Mouse (Mus musculus): ENCODE measurements at regions not wholly inside any gene's neighbourhood (a gene's known extent, or its start where the extent isn't known, plus 50 kb on each side); places are given as distances from the start of the nearest gene placed in this dataset.
"Not testable (repeated sequence)": the region's sequence is repeated elsewhere in the genome, so short reads cannot be mapped to it uniquely, and the experiment has no call there.

DNA sequence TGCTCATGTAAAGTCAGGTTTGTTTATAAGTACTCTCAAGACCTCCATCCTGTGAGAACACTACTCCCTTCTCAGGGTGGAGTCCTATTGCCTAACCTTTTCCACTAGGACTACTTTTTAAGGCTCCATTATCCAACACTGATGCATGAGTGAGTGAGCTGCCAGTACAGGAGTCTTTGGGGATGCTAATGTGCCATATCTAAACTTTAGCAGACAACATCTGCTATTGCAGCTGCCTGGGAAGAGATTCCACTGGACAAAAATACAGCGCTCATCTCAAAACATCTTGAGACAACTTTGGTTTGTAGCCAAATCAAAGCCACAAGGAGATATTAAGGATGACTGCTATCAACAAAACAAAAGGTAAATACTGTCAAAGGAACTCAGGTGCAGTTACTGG, 52.3 kb upstream of the Gm10985 start:
- no peak for DNase-seq (ENCODE audit: low spot score in 2 of 2)

DNA sequence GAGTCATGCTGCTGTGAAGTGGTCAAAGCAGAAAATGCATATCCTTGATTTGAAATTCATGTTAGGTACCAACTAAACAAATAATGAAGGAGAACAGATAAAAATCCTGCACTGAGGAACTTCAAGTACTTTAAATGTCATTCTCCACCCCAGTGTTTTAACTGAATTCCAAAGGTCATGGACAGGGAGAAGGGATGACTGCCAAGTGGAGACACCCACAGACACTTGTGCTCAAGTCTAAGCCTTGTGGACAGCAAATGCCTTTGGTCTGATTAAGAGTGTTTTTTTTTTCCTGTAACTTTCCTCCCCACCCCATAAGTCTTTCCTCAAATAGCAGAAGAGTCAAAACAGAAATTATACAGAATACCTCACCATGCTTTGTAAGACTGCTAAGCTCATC, 55.2 kb upstream of the Gm10985 start:
- DNase-seq (ENCODE audit: low spot score in 2 of 2) = no peak

DNA sequence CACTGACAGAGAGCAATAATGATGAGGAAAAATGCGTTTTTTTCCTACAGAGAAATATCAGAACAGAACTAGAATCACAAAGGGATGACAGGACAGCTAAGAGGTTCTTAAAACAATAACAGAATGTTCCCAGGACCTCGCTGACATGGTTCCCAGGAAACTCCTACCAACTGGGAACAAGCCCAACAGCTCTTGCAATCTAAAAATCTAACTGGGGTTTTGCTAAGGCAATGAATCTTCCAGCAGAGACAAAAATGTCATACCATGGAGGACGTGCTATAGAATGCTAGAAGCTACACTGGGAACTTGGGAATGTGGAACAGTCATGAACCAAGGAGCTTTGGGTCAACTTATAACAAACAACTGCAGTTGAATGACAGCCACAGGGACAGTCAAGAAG, 59.7 kb upstream of the Gm10985 start:
- no peak for DNase-seq (ENCODE audit: low spot score in 2 of 2)

DNA sequence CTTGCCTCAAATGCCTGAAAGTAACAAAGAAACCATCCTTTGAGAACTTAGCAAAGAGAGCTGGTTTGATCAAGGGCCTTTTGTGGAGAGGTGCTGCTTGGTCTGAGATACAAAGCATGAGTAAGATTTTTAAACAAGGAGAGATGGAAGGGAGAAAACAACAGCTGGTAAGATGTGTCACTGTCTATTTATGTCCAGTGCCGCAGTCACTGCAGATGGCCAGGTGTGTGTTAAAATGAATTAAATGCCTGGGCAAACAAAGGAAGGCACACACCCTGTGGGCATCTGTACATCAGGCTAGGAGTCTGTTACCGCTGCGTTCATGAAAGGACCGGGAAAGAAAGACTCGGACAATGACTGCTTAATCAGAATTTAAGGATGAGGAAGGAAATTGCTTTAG, 68.2 kb upstream of the Gm10985 start:
- no peak for DNase-seq (ENCODE audit: low spot score in 2 of 2)

DNA sequence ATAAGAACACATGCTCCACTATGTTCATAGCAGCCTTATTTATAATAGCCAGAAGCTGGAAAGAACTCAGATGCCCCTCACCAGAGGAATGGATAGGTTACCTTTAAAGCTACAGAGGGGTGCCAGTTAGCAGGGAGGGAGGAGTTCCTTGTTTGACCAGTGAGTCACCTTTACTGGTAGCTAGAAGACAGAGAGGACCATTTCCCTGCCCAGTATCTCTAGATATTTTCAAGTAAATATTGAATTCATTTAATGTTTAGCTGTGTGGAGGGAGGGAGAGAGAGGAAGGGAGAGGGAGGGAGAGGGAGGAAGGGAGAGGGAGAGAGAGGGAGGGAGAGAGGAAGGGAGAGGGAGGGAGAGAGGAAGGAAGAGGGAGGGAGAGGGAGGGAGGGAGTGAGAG, 77.3 kb upstream of the Gm10985 start:
- DNase-seq (ENCODE audit: low spot score in 2 of 2) = no peak

DNA sequence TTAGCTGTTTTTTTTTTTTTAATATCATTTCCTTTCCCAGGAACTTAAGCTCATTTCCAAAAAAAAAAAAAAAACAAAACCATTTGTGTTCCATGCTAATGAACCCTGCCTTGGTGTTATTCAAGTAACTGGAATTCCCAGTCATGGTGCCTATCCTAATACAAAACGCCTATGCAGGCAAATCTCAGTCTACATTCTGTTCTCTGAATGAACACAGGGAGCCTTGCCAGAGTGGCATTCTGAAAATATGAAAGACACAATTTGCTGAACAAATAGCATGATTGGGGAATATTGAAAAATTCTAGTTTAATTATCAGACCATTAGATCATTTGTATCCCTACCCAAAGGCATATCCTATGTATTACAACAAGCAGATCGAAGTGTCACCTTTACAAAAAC, 80.9 kb upstream of the Gm10985 start:
- peak in 1 of 2 experiments; percentile 65 for DNase-seq (ENCODE audit: low spot score in 2 of 2)

DNA sequence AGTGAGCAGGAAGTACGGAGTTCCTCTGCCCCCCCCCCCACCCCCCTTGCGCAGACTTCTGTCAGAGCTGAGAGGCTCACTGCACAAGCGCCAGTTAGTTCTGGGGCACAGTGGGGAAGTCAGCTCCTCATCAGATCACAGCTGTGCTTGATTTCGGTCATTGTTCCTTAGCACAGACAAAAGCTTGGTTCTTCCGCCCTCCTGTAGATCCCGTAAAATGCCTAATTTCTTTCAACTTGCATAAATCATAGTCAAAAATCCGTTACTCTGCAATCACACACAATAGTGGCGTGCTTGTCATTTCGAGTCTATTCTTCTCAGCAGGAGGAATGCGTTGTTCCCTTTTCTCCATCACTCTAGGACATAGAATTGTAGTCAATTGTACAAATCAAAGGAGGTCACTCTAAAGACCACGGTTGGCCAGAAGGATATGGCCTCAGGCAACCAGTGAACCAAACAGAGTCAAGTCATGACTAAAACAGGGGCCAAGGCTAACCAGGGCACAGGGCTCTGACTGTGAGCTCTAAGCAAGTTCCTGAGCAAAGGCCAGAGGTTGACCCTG, 83.3 kb upstream of the Gm10985 start:
- peak in 1 of 2 experiments; percentile 8 for DNase-seq (ENCODE audit: low spot score in 2 of 2)

DNA sequence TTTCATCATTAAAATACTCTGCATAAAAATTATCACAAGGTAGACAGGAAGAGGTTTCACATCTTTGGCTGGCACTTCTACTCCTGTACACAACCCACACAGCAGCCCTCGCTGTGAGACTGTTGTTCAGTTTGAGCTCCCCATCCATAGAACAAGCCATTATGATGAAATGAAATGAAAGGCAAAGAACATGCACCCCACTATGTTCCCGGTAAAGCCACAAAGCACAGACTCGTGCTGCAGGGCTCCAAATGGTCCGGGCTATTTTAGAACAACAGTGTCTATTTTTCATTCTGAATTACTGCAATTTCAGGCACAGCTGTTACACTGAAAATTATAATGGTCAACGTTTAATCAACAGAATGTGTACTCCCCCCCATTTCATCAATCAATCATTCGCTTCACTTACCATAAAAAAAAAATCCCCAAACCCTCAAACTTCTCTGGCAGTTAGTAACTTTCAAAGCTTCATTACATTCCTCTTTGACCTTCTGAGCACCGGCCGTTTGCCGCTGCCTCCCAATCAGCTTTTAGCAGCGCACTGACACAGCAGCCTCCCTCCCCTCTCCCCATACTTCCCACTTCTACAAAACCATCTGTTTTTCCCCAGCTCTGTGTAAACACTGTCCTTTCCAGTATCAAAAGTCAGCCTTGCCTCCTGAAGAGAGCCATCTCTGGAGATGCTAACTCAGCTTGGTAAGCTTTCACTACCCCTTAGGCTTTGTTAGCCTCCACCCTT, 88.6 kb upstream of the Gm10985 start:
- DNase-seq (ENCODE audit: low spot score in 2 of 2) = peak in 1 of 2 experiments; percentile 14

DNA sequence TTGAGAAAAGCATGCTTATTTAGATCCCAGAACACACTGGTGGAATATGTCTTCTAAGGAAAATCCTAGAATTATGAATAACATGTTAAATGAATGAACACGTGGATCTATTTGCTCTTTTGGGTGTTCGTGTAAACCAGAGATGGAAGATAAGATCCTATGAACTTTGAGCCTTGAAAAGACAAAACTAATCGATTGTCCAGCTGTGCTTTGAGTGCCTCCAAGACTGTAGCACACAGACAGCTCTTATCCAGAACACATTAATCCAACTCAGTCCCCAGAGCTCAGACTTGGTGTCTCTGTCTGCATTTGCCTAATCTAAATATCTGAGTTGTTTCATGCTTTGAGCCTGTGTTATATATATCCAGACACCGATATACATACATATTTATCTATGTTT, 80.0 kb upstream of the Frem2 start:
- DNase-seq (ENCODE audit: low spot score in 2 of 2) = no peak

DNA sequence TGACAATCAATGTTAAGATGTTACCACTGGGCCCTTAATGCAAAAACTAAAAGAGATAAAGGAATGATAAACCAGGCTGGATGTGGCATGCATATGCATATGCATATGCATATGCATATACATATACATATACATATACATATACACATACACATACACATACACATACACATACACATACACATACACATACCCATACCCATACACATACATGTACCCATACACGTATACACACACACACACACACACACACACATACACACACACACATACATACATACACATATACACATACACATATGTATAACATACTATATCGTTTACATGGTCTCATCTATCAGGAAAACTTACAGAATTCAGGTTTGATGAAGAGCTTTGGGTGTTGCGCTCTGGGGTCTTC, 78.5 kb upstream of the Frem2 start:
- DNase-seq (ENCODE audit: low spot score in 2 of 2) = not testable (repeated sequence)

DNA sequence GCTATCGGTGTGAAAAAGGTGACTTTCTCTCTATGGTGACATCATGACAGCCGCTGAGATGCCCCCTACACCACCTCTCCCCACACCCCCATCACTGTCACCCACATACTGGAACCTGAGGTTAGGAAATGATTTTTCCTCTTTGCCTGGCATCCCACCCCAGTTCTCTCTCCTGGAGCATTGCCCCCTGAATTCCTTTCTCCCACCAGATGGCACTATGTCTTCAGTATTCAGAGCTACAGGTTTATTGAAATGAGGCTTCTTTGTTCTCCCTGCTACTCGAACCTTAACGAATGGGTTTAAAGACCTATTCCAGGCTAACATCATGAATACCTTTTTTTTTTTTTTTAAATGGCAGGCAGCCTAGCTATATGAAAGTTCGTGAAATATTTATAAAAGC, 78.0 kb upstream of the Frem2 start:
- DNase-seq (ENCODE audit: low spot score in 2 of 2) = peak in 1 of 2 experiments; percentile 74

DNA sequence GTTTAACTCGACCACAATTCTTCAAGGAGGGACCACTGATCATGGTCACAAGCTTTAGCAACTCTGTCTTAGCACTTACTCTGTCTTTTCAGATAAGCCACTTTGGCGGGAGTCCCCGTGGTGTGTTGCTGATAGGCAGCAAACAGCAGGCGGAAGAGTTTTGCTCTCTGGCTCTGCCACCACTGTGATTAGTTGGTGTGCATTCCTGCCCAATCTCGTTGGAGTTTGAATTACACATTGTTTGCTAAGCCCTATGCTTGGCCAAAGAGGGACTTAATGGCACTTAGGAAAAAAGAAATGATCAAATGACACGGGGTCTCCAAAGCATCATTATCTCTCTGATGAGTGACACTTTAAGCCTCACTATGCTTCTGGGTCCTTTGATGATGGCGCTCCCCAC, 73.3 kb upstream of the Frem2 start:
- no peak for DNase-seq (ENCODE audit: low spot score in 2 of 2)

DNA sequence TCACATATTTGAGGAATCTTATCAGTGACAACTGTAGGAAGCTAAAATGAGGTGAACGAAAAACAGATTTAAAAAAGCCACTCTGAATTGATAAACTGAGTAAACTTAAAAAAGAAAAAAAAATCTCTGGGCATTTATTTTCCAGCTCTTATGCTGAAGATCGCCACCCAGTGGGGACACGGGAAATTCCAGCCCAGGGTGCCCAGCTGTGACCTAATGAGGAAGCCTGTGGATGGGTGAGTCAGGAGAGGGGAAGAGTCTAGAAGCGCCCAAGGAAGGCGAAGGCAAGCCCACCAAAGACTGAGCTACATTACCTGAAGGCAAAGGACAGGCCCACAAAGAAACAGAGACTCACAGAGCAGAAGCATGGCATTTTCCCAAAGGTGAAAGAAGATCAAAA, 72.7 kb upstream of the Frem2 start:
- peak in 1 of 2 experiments; percentile 32 for DNase-seq (ENCODE audit: low spot score in 2 of 2)

DNA sequence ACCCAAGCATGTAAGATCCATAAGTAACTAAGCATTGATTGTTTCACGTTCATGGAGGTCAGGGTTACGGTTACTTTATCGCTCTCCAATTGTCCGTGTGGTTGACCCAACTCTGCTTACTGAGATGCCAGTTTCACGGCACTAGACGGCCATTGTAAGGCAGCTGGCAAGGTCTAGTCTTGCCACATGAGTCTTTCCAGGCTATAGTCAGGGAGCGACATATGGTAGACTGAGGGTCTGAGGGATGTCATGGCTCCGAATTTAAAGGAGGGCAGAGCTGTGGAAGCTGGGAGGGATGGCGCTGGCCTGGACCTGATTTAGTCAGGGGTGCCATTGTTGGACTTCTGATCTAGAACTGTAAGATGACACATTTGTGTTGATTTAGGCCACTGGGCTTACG, 72.0 kb upstream of the Frem2 start:
- DNase-seq (ENCODE audit: low spot score in 2 of 2) = no peak

DNA sequence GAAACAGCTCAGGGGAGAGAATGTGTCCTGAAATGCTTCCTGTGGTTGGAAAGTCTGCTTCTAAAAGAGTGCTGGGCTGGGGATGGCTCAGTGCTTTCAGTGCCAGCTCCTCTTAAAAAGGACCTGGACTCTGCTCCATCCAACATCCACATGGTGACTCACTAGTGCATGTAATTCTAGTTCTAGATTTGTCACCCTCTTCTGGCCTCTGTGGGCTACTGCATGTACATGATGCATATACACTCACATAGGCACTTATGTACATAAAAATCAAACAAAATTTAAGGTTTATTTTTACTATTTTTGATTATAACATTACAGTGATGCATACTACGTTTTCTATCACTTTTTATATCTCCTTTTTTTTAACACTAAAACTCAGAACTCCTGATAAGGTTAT, 70.6 kb upstream of the Frem2 start:
- DNase-seq (ENCODE audit: low spot score in 2 of 2) = no peak

DNA sequence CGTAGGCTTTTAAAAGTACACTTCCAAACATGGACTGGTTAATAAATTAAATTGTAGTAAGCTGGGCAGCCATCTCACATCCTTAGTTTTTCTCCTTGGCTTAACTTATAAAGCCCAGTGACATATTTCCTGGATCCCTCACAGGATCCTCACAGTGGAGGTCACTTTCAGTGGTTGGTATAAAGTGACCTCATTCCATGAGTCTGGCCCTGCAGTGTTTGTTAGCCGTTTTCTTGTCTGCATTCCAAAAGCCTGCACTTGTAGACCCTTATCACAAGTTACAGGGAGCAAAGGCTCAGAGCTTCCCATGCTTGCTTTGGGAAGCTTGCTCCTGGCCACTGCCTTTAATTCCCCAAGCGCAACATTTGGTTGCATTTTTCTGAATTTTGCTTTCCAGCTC, 49.9 kb upstream of the Frem2 start:
- no peak for DNase-seq (ENCODE audit: low spot score in 2 of 2)

Data from layer of hippocampus, postnatal 14 days (tissue).